Mouse (Mus musculus): ENCODE data around the gene Pop5.

DNA sequence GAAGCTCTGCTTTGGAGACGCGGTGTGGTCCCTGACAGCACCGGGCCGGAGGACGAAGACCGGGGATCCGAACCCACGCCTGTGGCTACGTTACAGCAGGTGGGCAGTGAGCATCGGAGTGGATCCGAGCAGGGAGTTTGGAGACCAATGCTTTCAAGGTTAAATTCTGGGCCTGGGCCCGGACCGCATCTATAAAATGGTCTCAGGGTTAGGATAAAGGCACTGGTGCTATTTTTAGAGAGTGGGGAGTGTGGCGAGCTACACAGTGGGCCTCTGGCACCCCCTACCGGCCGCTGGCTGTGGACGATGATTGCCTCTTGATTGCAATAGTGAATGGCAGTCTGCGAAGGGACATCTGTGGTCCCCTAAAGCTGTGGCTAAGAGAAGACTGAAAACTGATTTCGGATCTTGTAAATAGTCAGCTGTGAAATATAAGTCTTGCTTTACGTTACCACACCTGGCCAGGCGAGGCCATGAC lies at the start of gene Pop5:
- TF ChIP-seq CTCF (IDR thresholded peaks at IDR 0.05; ENCODE audit: low read depth, low read length): peak; percentile 95
- no peak for TF ChIP-seq POLR2A (IDR thresholded peaks at IDR 0.05; ENCODE audit: extremely low read depth, insufficient read depth, low read length)
